In genomic region chr4:87866564-87866963, GRCm38 (mm10) we compare ENCODE assay signal across 15 mouse cellular contexts.
DNase-seq lines count a peak whose midpoint lies in the region; ATAC-seq and TF ChIP-seq lines count a peak whose summit lies in the region.
"Had no signal": no experiment of that assay in that cellular context is flagged by ENCODE, and none has a peak within 500 bp of the region (broad histone marks: within the 10 kb centered on the region; RNA-seq: fewer than 3 reads in every experiment).

No protein-coding gene starts in this region.

- no peak overlapping the region for H3K27ac ChIP-seq in forebrain, embryonic 14.5 days (ENCODE audit: low read depth, low read length)
- no peak overlapping the region for H3K27ac ChIP-seq in forebrain, embryonic 10.5 days
- H3K27ac ChIP-seq in left cerebral cortex, adult 2 months: no peak overlapping the region
- H3K27ac ChIP-seq: heart, embryonic 15.5 days; hindbrain, embryonic 10.5 days; kidney, postnatal 0 days; limb, embryonic 15.5 days had no signal

- no peak overlapping the region for H3K4me2 ChIP-seq in forebrain, embryonic 14.5 days (ENCODE audit: low read length)
- H3K4me2 ChIP-seq: heart, embryonic 15.5 days; limb, embryonic 15.5 days; midbrain, embryonic 11.5 days had no signal

- no peaks in the 10 kb centered on the region for H3K36me3 ChIP-seq in forebrain, embryonic 14.5 days (ENCODE audit: control insufficient read depth, insufficient read depth, low read length)
- peaks cover 13% of the 10 kb centered on the region for H3K36me3 ChIP-seq in forebrain, embryonic 10.5 days (replicated peaks)
- H3K36me3 ChIP-seq: heart, embryonic 15.5 days; limb, embryonic 15.5 days had no signal

- intact Hi-C loops in left cerebral cortex, adult 2 months (cut with DNase I): no loop called here
- intact Hi-C loops in gastrocnemius, postnatal 36 days (cut with DNase I): no loop called here

- H3K4me1 ChIP-seq in forebrain, embryonic 14.5 days (ENCODE audit: control insufficient read depth, insufficient read depth, low read length): no peaks in the 10 kb centered on the region; the same call in 1 of the 2 replicates
- peaks cover 11% of the 10 kb centered on the region for H3K4me1 ChIP-seq in forebrain, embryonic 10.5 days
- H3K4me1 ChIP-seq: heart, embryonic 15.5 days had no signal

- ATAC-seq in forebrain, embryonic 14.5 days: no peak
- ATAC-seq: liver, postnatal 0 days had no signal

- H3K4me3 ChIP-seq in forebrain, embryonic 14.5 days (ENCODE audit: low read depth, low read length): no peak overlapping the region
- H3K4me3 ChIP-seq in forebrain, embryonic 10.5 days: no peak overlapping the region
- no peak overlapping the region for H3K4me3 ChIP-seq in left cerebral cortex, adult 2 months
- H3K4me3 ChIP-seq: heart, embryonic 15.5 days; hindbrain, embryonic 10.5 days; limb, embryonic 15.5 days had no signal

- 77% methylated on average over 3 of the region's 3 CpGs for WGBS in forebrain, embryonic 14.5 days
- WGBS in forebrain, embryonic 10.5 days: 89% methylated on average over 3 of the region's 3 CpGs

- no peaks in the 10 kb centered on the region for H3K9me3 ChIP-seq in forebrain, embryonic 14.5 days (replicated peaks; ENCODE audit: control insufficient read depth, low read length)
- no peaks in the 10 kb centered on the region for H3K9me3 ChIP-seq in forebrain, embryonic 10.5 days
- H3K9me3 ChIP-seq: heart, embryonic 15.5 days; hindbrain, embryonic 10.5 days; limb, embryonic 15.5 days had no signal

- H3K27me3 ChIP-seq in forebrain, embryonic 14.5 days (replicated peaks; ENCODE audit: control insufficient read depth, insufficient read depth, low read length): no peaks in the 10 kb centered on the region
- H3K27me3 ChIP-seq in forebrain, embryonic 10.5 days (ENCODE audit: poor library complexity, severe bottlenecking): no peaks in the 10 kb centered on the region
- H3K27me3 ChIP-seq: heart, embryonic 15.5 days; limb, embryonic 15.5 days had no signal

- DNase-seq in forebrain, embryonic 14.5 days (ENCODE audit: low spot score): peak; percentile 48
- DNase-seq in forebrain, embryonic 10.5 days (ENCODE audit: extremely low spot score, low spot score): no peak
- peak; percentile 8 for DNase-seq in left cerebral cortex, adult 11 months (ENCODE audit: low spot score)
- no peak for DNase-seq in left cerebral cortex, adult 2 months (ENCODE audit: extremely low spot score in 1 of 2, low spot score in 2 of 2)
- peak; percentile 15 for DNase-seq in cerebellum, adult 8-10 months
- DNase-seq in layer of hippocampus, adult 9-10 months (ENCODE audit: low spot score): peak; percentile 40
- DNase-seq in gastrocnemius, postnatal 36 days: no peak
- DNase-seq: heart, adult 11 months; liver, postnatal 0 days; lung, postnatal 36 days had no signal

- no peak for TF ChIP-seq CTCF in left cerebral cortex, adult 2 months (IDR thresholded peaks at IDR 0.05)

- H3K9ac ChIP-seq in forebrain, embryonic 14.5 days (ENCODE audit: low read length): no peak overlapping the region
- H3K9ac ChIP-seq: heart, embryonic 15.5 days; limb, embryonic 15.5 days; liver, postnatal 0 days had no signal

Comparison
In these comparisons a context has a peak if more than half of its experiments do, and no peak if none do; other contexts are left out.
1. DNase-seq: peak in forebrain, embryonic 14.5 days (single experiment), left cerebral cortex, adult 11 months (single experiment), cerebellum, adult 8-10 months (single experiment) and layer of hippocampus, adult 9-10 months (single experiment); none in forebrain, embryonic 10.5 days (single experiment), left cerebral cortex, adult 2 months (0 of 2) and gastrocnemius, postnatal 36 days (0 of 2).